Comparison of ENCODE assay signal across 28 mouse cellular contexts in genomic region chr9:45569680-45570079, GRCm38 (mm10).
DNase-seq lines count a peak whose midpoint lies in the region; ATAC-seq and TF ChIP-seq lines count a peak whose summit lies in the region.
"Had no signal": no experiment of that assay in that cellular context is flagged by ENCODE, and none has a peak within 500 bp of the region (broad histone marks: within the 10 kb centered on the region; RNA-seq: fewer than 3 reads in every experiment).

No protein-coding gene starts in this region.

- 71% methylated on average over 3 of the region's 3 CpGs for WGBS in forebrain, postnatal 0 days
- 76% methylated on average over 3 of the region's 3 CpGs for WGBS in forebrain, embryonic 12.5 days

- H3K27ac ChIP-seq in forebrain, postnatal 0 days (ENCODE audit: low read depth, low read length): no peak overlapping the region; the same call in 1 of the 2 replicates
- H3K27ac ChIP-seq in forebrain, embryonic 12.5 days: no peak overlapping the region
- H3K27ac ChIP-seq in left cerebral cortex, adult 2 months: peak overlapping the region; percentile 36; the same call in 1 of the 2 replicates
- H3K27ac ChIP-seq: embryonic facial prominence, embryonic 12.5 days; embryonic facial prominence, embryonic 15.5 days; forebrain, embryonic 13.5 days; heart, adult 2 months; heart, embryonic 10.5 days; heart, embryonic 13.5 days; hindbrain, embryonic 12.5 days; hindbrain, embryonic 15.5 days had no signal

- no peak overlapping the region for H3K4me2 ChIP-seq in forebrain, postnatal 0 days (ENCODE audit: low read depth)
- no peak overlapping the region for H3K4me2 ChIP-seq in forebrain, embryonic 12.5 days
- H3K4me2 ChIP-seq: embryonic facial prominence, embryonic 12.5 days; embryonic facial prominence, embryonic 15.5 days; forebrain, embryonic 13.5 days; heart, embryonic 13.5 days; hindbrain, embryonic 12.5 days; hindbrain, embryonic 15.5 days had no signal

- H3K4me1 ChIP-seq in forebrain, postnatal 0 days (ENCODE audit: insufficient read depth): 0 out of 2 replicates have a peak, but pooled peaks cover 5% of the 10 kb centered on the region
- H3K4me1 ChIP-seq in forebrain, embryonic 12.5 days: peaks cover 11% of the 10 kb centered on the region
- H3K4me1 ChIP-seq: embryonic facial prominence, embryonic 12.5 days had no signal

- no peaks in the 10 kb centered on the region for H3K27me3 ChIP-seq in forebrain, postnatal 0 days (ENCODE audit: insufficient read depth, low read length)
- 0 out of 2 replicates have a peak, but pooled peaks cover 5% of the 10 kb centered on the region for H3K27me3 ChIP-seq in forebrain, embryonic 12.5 days
- H3K27me3 ChIP-seq: embryonic facial prominence, embryonic 12.5 days; embryonic facial prominence, embryonic 15.5 days; forebrain, embryonic 13.5 days; heart, embryonic 13.5 days; hindbrain, embryonic 12.5 days; hindbrain, embryonic 15.5 days had no signal

- peak; percentile 10; the same call in 1 of the 2 replicates for ATAC-seq in forebrain, postnatal 0 days
- ATAC-seq in forebrain, embryonic 12.5 days (ENCODE audit: low FRiP score): no peak
- ATAC-seq: activated CD4-positive, CD25-positive, alpha-beta regulatory T cell, adult 4 months; CD4-positive, CD25-positive, alpha-beta regulatory T cell, adult 4 months; forebrain, embryonic 13.5 days; intestine, postnatal 0 days; Patski had no signal

- H3K4me3 ChIP-seq in forebrain, postnatal 0 days (ENCODE audit: low read depth, low read length): no peak overlapping the region
- H3K4me3 ChIP-seq in forebrain, embryonic 12.5 days (replicated peaks): no peak overlapping the region
- no peak overlapping the region for H3K4me3 ChIP-seq in left cerebral cortex, adult 2 months
- H3K4me3 ChIP-seq: embryonic facial prominence, embryonic 12.5 days; embryonic facial prominence, embryonic 15.5 days; forebrain, embryonic 13.5 days; heart, adult 2 months; heart, embryonic 10.5 days; heart, embryonic 13.5 days; hindbrain, embryonic 12.5 days; hindbrain, embryonic 15.5 days had no signal

- H3K9ac ChIP-seq in forebrain, postnatal 0 days: no peak overlapping the region
- no peak overlapping the region for H3K9ac ChIP-seq in forebrain, embryonic 12.5 days
- H3K9ac ChIP-seq: embryonic facial prominence, embryonic 12.5 days; embryonic facial prominence, embryonic 15.5 days; forebrain, embryonic 13.5 days; heart, embryonic 13.5 days; hindbrain, embryonic 12.5 days; hindbrain, embryonic 15.5 days had no signal

- no peak for TF ChIP-seq CTCF in forebrain, postnatal 0 days (IDR thresholded peaks at IDR 0.05; ENCODE audit: low read depth)
- TF ChIP-seq CTCF in left cerebral cortex, adult 2 months (IDR thresholded peaks at IDR 0.05): no peak

- no peaks in the 10 kb centered on the region for H3K9me3 ChIP-seq in forebrain, postnatal 0 days (ENCODE audit: low read length)
- H3K9me3 ChIP-seq in forebrain, embryonic 12.5 days: no peaks in the 10 kb centered on the region
- H3K9me3 ChIP-seq: embryonic facial prominence, embryonic 12.5 days; embryonic facial prominence, embryonic 15.5 days; forebrain, embryonic 13.5 days; heart, embryonic 10.5 days; heart, embryonic 13.5 days; hindbrain, embryonic 12.5 days; hindbrain, embryonic 15.5 days had no signal

- no peak for DNase-seq in forebrain, postnatal 0 days
- no peak for DNase-seq in left cerebral cortex, adult 2 months (ENCODE audit: extremely low spot score in 1 of 2, low spot score in 2 of 2)
- no peak for DNase-seq in left cerebral cortex, adult 11 months (ENCODE audit: low spot score)
- DNase-seq in ZHBTc4 (ENCODE audit: low read depth, low spot score): peak; percentile 38
- DNase-seq in cerebellum, postnatal 36 days: no peak
- DNase-seq in spleen, postnatal 4 days (ENCODE audit: low spot score in 2 of 2): no peak
- DNase-seq: adrenal gland, adult 8-10 months; adrenal gland, postnatal 25 days; cerebellum, adult 18-20 months; cerebellum, adult 9-10 months; cerebellum, postnatal 14 days; gastrocnemius, postnatal 10 days; gastrocnemius, postnatal 36 days; heart, adult 2 months; heart, postnatal 14 days; kidney, adult 2 months had no signal

- H3K36me3 ChIP-seq in forebrain, postnatal 0 days (ENCODE audit: insufficient read depth): no peaks in the 10 kb centered on the region
- H3K36me3 ChIP-seq in forebrain, embryonic 12.5 days (replicated peaks): no peaks in the 10 kb centered on the region
- H3K36me3 ChIP-seq: embryonic facial prominence, embryonic 12.5 days; embryonic facial prominence, embryonic 15.5 days; heart, embryonic 10.5 days; heart, embryonic 13.5 days; hindbrain, embryonic 12.5 days; hindbrain, embryonic 15.5 days had no signal

- intact Hi-C loops in left cerebral cortex, adult 2 months (cut with DNase I): no loop called here
